Mouse (Mus musculus): ENCODE data around the gene Lrmda.

Gene Lrmda

GRCm38 (mm10) chr14:22046262-22046856 lies 26.8 kb downstream of the Lrmda start:
- DNase-seq: no peak

DNA sequence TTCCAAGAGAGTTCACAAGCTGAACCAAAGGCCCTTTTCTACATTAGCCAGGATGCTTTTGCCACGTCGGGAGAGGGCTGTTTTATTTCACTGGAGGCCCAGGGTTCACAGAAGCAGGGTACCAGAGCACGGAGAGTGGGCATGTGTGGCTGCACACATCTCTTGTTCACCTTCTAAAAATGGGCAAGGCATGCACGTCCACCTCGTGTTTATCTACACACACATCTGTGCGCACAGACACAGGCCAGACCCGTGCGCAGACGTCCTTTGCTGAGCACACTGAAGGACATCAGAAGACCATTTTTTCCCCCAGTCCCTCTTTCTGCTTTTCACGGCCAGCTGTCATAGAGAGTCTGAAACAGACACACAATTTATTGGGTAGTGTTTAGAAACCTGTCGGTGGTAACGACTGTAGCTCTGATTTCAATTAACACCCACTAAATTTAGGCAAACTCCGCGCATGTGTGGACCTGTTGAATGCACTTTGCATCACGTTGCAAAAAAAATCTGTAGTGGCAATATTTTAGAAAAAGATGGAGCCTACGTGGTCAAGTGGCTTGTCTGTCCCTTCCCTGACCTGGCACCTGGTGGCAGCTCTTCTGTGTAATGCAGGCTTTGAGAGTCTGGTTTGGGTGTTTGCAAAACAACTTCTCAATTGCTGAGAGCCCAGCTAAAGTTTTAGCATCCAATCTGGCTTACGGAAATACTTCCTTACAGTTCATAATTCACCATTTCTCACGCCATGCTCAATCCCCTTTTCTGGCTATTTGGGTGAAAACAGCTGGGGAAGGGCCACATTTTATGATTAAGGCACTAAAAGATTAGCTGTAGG lies 28.8 kb downstream of the Lrmda start:
- no peak for DNase-seq

- peak; percentile 67 for DNase-seq
Observed at GRCm38 (mm10) chr14:22048900-22049199, 29.3 kb downstream of the Lrmda start.

DNA sequence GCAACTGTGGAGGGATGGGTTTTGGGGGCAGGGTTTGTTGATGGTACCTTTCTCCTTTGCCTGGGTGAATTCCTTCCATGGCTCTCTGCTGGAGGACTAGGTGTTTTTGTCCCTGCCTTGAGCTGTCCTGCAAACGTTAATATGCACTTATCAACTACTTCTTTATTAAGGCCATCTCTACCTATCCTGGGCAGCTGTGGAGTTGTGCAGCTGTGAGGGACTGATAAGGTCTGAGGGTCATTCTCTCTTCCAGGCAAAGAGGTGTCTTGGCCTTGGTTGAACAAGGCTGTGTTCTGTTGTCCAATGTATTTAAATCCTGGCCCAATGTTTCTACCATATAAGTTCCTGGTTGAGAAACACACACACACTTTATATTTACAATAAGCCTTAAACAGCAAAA lies 29.8 kb downstream of the Lrmda start:
- DNase-seq: no peak

- no peak for DNase-seq
Observed at GRCm38 (mm10) chr14:22051941-22052664, 32.6 kb downstream of the Lrmda start.

GRCm38 (mm10) chr14:22055630-22056029 lies 36.1 kb downstream of the Lrmda start:
- no peak for DNase-seq

GRCm38 (mm10) chr14:22056246-22056645 lies 36.7 kb downstream of the Lrmda start:
- no peak for DNase-seq

DNA sequence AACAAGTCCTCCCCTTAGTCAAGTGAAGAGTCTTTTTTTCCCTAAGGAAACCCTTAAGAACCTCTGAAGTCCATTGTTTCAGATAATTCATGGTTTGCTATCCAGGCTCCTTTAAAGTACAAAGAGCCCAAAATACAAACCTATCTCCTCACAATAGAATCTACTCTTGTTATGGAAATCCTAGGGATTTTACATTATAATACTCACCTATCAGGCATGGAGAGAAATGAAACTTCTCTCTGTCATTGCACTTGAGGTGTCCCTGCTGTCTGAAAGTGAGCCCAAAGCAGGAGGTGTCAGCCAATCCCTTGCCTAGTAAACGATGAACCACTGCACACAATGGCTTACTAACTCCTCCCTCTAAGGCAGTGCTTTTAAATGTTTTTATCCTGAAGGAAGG lies 39.2 kb downstream of the Lrmda start:
- DNase-seq: no peak

DNA sequence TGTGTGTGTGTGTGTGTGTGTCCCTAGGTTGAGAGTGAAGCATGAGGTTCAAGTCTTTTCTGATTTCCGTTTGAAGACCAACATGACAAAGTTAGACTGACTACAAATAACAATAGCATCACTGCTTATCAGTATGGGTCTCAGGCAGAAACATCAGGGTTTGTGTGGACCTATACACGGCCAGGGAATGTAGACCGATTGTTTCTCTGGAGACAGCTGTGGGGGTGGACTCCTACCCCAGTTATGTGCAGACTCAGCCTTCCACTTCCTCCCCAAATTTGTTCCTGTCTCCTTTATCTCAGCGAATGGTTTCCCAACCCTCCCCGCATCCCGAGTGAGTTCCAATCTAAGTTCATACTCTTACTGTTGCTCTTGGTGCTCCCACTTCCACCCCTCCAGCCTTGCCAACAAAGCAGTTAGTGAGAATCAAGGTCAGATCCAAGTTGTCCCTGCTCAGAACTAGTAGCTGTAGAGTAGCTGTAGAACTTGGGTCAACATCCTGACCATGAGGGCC lies 39.9 kb downstream of the Lrmda start:
- DNase-seq: no peak

- no peak for DNase-seq
Observed at GRCm38 (mm10) chr14:22060787-22061186, 41.3 kb downstream of the Lrmda start.

- DNase-seq: no peak
Observed at GRCm38 (mm10) chr14:22062117-22062855, 42.8 kb downstream of the Lrmda start.

GRCm38 (mm10) chr14:22069169-22069568 lies 49.7 kb downstream of the Lrmda start:
- peak; percentile 48 for DNase-seq

- DNase-seq: no peak
Observed at GRCm38 (mm10) chr14:22073385-22073784, 53.9 kb downstream of the Lrmda start.

DNA sequence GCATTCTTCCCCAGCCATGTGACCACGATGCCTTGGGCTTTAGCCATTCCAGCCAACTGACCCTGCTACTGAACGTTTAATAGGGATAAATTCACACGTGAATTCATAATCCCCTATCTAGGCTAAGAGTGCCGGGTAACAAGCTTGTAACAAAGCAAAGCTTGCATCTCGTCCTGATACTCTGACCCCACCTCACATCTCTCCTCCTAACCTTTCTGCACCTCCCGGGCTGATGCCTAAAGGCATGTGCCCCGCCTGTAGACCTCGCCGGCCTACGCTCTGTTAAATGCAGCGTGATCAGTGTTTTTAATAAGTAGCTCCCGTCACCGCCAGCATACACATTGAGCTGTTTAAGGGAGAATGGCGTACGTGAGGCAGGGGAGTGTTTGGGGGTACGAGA lies 54.7 kb downstream of the Lrmda start:
- DNase-seq: peak; percentile 61

DNA sequence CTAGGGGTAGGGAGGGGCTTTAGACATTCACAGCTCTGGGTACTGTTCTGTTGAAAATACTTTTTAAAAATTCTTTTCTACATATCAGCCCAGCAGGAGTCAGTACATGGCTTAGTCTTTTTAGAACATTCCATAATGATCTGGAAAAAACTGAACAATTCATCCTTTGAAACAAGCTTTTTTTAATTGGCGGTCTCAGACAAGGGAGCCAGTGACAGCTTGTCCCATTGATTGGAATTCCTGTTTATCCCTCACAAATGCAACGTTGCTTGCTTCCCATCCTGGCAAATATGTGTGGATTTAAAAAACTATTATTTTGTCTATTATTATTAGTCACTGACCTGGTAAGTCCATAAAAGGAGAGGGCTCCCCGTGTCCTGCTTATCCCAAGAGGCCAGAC lies 64.4 kb downstream of the Lrmda start:
- no peak for DNase-seq

DNA sequence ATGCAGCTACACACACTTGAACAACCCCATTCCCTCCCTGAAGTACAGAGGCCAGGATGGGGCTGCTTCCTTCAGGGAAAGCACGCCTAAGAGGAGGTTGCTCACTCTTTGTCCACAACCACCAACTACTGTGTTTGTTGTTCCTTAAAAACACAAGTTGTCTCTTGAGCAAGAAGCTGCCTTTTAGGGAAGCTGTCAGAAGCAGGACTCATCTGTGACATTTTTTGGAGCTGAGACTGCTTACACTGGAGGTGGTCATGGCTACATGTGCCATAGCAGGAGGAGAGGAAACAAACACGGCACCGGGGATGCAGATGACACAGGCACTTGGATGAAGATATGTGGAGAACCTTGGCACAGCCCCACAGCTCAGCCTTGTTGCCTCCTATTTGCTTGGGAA lies 65.9 kb downstream of the Lrmda start:
- no peak for DNase-seq

- no peak for DNase-seq
Observed at GRCm38 (mm10) chr14:22088604-22089003, 69.1 kb downstream of the Lrmda start.

GRCm38 (mm10) chr14:22089331-22089730 lies 69.8 kb downstream of the Lrmda start:
- no peak for DNase-seq

- peak; percentile 48 for DNase-seq
Observed at GRCm38 (mm10) chr14:22089866-22090470, 70.5 kb downstream of the Lrmda start.

DNA sequence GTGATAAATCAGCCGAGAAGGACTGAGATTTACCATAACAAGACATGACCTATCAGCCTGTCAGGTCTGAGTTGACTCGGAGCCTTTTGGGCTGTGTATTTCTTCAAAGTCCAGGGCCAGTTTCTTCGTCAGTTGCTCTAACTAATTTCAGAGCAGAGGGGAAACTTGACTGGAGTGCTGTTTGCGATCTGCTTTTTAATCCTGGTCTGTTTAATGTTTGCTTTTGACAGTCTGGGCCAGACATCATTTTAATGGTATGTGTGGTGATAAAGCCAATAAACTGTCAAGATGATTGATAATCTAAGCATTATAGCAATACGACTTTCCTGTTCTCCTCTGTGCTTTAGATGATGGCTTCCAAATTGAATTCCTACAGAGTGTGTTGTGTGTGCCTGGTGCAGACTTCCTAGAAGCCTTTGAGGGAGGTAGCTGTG lies 71.3 kb downstream of the Lrmda start:
- peak; percentile 49 for DNase-seq

DNA sequence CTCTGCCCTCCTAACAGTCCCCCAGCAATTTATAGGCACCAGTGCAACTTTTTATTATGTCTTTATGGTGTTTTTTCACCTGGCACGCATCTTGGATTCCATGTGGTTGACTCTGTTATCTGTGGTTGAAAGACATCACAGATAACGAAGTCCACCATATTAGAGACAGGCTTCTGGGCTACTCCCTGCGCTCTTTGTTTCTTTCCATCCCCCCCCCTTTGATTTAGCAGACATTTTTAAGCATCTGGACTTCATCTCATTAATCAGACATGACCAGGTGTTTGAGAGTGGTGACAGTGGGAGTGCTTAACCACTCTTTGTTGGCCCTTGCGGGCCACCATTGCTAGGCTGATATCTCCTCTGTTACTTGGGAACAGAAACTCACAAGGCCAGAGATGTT lies 71.8 kb downstream of the Lrmda start:
- peak; percentile 56 for DNase-seq

GRCm38 (mm10) chr14:22093124-22093523 lies 73.6 kb downstream of the Lrmda start:
- DNase-seq: peak; percentile 56
